Mouse (Mus musculus): ENCODE results near the gene Brd3. TPM values are rescaled to one million over a fixed set of nuclear protein-coding genes. Genes with fewer than 3 reads are reported as not detected.

The Brd3 gene
- total RNA-seq, 2 experiments from 2014 or later, result 133 to 136 TPM

DNA sequence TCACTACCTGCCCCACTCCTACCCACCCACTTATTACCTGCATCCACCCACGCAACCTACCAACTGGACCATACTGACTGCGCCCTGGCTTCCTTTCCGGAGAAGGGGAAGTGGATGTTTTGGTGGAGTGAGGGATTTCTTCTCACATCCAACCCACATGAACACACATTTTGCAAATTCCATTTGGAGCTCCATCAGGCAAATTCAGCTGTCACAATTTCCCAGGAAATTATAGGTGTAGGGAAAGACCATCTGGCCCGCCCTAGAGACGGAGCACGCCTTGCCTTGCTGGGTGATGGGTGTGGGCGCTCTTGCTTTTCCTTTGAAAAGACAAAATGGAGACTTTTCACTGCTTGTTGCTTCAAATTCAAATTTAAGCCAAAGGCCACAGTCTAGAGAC, 76.8 kb downstream of the Brd3 start:
- no peak for DNase-seq (ENCODE audit: low spot score in 2 of 2)

GRCm38 (mm10) chr2:27428071-27428470, 79.4 kb downstream of the Brd3 start:
- peak; percentile 52 to 76 for DNase-seq (ENCODE audit: low spot score in 2 of 2)

- DNase-seq (ENCODE audit: low spot score in 2 of 2), result peak; percentile 88 to 89
Measured at GRCm38 (mm10) chr2:27426855-27427457, 80.5 kb downstream of the Brd3 start, which contains the start of gene Vav2. Gene Vav2, minus strand, starts transcription at chr2:27427033.

DNA sequence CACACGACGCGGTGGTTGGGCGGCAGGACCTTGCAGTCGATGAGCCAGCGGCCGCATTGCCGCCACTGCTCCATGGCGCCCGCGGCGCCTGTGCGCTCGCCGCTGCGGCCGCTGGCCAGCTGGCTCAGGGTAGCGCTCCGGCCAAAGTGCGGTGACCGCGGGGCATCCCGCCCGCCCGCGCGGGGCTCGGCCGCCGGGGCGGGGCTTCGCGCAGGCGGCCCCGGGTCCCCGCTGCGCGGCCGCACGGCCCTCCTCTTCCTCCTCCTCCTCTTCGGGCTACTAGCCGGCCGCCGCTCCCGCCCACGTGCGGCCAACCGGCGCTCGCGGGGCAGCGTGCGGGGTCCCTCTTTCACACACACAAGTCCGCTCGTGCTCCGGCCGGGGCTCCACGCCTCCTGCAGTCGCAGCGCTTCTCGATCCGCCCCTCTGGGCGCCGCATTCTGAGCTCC, 81.0 kb downstream of the Brd3 start:
- DNase-seq (ENCODE audit: low spot score in 2 of 2), result no peak

GRCm38 (mm10) chr2:27425751-27426405, 81.6 kb downstream of the Brd3 start:
- DNase-seq (ENCODE audit: low spot score in 2 of 2), result no peak

DNA sequence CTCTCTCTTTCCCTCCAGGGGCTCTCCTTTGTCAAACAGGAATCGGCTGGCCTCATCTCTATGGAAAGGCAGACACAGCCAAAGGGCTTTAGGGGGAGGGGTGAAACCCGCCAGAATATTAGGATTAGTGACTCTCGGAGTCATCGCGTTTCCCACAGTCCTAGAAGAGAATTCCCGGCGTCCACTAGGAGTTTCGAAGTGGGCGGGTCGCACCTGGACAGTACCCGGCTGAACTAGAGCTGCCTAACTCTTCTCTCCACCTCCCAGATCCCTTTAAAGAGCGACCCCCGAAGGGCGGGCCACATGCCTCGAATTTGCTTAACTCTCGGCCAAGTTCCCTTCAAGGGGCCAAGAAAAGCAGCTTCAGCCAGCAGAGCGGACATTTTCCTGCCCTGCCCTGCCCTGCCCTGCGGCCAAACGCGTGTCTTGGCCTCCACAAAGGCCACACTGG, 82.3 kb downstream of the Brd3 start:
- no peak for DNase-seq (ENCODE audit: low spot score in 2 of 2)

GRCm38 (mm10) chr2:27423596-27423995, 83.9 kb downstream of the Brd3 start:
- DNase-seq (ENCODE audit: low spot score in 2 of 2), result no peak

DNA sequence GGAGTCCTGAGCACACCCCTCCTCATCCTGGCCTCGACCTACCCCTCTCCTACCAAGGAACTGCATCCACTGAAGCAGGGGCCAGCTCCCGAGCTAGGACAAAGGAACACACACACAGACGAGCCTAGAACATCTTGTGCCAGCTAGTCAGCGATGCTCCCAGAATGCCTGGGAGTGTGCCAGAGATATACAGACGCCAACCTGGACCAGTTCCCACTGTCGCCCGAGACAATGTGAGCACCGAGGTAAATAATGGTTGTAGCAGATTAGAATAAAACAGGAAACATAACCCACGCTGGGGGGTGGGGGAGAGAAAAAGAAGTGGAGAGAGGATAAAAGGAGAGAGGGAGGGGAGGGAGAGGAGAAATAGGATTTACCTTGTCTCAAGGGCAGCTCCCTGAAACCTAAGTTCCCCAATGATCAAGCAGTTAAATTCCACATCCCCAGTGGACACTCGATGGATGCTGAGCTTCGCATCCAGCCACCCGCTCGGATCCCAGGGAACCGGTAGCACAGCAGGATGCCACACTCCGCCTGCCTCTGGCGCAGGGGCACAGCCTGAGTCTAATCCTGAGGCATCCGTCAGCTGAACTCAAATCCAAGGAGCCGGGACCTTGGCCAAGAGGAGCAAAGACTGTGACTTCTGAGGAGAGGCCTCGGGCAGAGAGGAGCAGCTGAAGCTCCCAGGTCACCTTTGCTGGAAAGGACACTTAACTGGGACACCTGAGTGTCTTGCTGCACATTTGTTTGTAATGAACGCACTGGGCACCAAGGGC, 86.0 kb downstream of the Brd3 start:
- DNase-seq (ENCODE audit: low spot score in 2 of 2), result no peak

GRCm38 (mm10) chr2:27418577-27419070, 88.8 kb downstream of the Brd3 start:
- no peak for DNase-seq (ENCODE audit: low spot score in 2 of 2)

DNA sequence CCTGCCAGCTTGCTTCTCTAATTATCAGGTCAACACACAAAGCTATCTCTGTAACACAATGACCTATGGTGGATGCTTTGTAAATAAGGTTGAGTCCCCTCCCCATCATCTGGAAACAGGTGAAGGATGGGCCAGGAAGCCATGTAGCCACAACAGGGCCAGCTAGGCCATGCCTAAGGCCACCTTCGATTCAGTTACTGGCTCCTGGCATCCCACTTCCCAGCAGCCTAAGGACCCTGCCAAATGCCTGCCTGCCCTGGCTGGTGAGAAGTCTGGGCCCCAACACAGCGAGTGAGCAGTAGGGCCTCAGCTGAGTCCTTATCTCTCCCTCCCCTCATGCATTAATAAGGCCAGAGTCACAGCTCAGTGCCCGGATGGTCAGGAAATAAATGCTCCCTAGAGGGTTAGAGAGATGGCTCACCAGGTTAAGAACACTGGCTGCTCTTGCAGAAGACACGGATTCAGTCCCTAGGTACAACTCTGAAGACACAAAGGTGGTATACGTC, 89.8 kb downstream of the Brd3 start:
- no peak for DNase-seq (ENCODE audit: low spot score in 2 of 2)

- no peak for DNase-seq (ENCODE audit: low spot score in 2 of 2)
Measured at GRCm38 (mm10) chr2:27416425-27416824, 91.0 kb downstream of the Brd3 start.

DNA sequence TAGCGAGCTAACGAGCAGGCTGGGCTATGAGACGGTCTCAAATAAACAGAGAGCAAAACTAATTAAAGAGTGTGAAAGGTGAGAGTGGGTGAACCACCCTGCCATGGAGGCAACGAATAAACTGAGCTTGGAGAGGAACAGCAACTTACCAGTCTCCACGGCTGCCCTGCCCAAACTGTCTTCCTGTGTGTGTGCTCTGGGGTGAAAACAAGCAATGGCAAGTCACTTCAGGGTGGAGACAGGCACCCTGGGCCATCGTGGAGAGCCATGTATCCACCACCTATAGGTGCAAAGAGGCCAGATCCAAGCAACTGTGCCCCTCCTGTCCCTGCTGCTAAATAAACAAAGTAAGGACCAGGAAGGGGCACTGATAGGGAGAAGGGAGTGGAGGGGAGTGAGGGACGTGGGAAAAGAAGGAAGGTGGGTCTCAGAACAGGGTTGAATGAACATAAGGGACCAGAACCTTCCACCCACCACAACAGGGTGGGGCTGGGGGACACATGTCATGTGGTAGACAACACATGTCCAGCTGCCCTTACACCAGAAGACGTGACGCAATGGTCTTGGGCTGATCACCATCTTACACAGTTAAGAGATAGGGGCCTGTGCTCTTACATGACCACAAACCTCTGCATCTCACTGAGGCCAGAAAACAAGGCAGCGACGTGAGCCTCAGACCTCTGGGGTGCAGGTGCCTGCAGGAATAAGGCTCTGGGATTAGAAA, 92.2 kb downstream of the Brd3 start:
- DNase-seq (ENCODE audit: low spot score in 2 of 2), result no peak

GRCm38 (mm10) chr2:27413936-27414657, 93.4 kb downstream of the Brd3 start:
- DNase-seq (ENCODE audit: low spot score in 2 of 2), result no peak

DNA sequence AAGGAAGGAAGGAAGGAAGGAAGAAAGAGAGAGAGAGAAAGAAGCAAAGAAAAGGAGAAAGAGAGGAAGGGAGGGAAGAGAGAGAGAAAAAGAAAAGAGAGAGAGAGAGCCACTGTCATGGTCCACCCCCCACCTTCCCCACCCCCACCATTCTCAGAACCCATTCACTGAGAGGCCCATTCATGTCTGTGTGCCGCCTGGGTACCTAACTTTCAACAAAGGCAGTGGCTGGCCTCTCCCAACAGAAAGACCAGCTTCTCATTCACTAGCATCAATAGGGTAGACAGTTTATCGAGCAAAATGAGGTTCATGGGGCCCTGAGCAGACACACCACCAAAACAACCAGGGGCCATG, 93.9 kb downstream of the Brd3 start:
- no peak for DNase-seq (ENCODE audit: low spot score in 2 of 2)

GRCm38 (mm10) chr2:27412245-27412800, 95.1 kb downstream of the Brd3 start:
- no peak for DNase-seq (ENCODE audit: low spot score in 2 of 2)

DNA sequence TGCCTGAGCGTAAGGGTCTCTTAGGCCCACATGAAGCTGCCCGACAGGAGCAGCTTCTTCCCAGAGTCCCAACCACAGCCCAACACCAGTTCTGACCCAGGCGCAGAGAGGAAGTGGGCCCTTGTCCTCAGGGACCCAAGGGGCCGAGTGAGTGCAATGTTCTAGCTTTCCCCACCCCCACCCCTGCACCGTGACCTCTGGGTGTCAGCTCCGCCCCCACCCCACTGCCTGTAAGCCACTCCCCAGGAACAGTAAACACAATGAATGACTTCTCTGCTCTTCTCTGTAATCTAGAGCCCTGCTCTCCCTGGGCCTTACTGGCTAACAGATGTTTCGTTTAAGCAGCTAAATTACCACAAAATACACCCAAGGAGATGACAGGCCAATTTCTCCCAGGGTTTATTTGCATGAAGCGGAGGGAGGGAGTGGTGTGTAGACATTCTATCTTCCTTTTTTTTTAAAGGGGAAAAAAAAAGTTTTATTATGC, 95.7 kb downstream of the Brd3 start:
- no peak for DNase-seq (ENCODE audit: low spot score in 2 of 2)

- DNase-seq (ENCODE audit: low spot score in 2 of 2), result no peak
Measured at GRCm38 (mm10) chr2:27410518-27411140, 96.8 kb downstream of the Brd3 start.

DNA sequence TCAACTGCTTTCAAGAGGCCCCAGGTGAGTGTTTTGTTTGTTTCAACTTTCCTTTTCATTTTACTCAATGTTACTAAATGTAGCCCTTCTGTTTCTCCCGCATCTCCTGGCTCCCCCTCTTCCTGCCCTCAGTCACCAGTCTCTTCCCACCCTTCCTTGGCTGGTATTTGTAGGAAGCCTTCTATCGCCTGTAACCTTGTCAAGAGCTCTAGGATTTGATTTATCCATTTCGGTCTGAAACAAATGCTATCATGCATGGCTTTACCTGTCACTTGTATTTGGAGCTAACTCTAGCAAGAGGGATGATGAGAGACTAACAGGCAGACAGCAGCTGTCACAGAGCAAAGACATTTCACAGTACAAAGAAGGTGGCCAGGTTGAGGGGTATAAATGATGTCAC, 99.3 kb downstream of the Brd3 start:
- no peak for DNase-seq (ENCODE audit: low spot score in 2 of 2)

DNA sequence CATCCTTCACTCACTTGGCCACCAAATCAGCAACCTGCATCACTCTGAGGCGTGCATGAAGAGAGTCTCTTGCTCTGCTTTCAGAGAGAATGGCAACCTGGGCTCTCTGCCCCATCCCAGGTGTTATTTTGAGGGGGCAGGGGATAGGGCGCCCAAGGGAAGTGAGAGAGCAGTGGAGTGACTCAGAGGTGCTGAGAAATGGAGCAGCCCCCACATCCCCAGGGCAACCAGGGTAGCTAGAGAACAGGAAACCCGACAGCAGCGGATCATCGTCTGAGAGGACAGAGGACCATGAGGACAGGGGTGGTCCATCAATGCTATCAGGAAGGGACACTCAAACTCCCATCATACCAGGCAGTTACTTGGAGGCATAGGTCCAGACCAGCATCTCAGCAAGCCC, 100.5 kb downstream of the Brd3 start:
- DNase-seq (ENCODE audit: low spot score in 2 of 2), result no peak

Data from adrenal gland, postnatal 4 days (tissue).